Mouse (Mus musculus) midbrain, postnatal 0 days (tissue): Measurements from ENCODE around the gene Tex44. TPM values are rescaled to one million over a fixed set of nuclear protein-coding genes. Genes with fewer than 3 reads are reported as not detected.
A peak's percentile ranks its signal among the peaks of the same experiment; 100 is the strongest.

ENCODE experiments used
- ATAC-seq: fragments of 200-750 bp; cut with Nextera tagmentation; 2 replicates; pipeline ENCODE4 v1.8.0; 2017; ENCODE audit warnings: moderate number of reproducible peaks, mild to moderate bottlenecking, moderate TSS enrichment, moderate library complexity; ENCODE audit not compliant: low FRiP score
- DNase-seq: peaks from one replicate; pipeline ENCODE4 v3.0.0-alpha.2; 2015; ENCODE audit warnings: low spot score
- H3K27ac ChIP-seq: fragments of 300-500 bp; sonication (generic); 2 replicates; pipeline ENCODE4 v1.5.1; 2014; ENCODE audit warnings: low read depth, mild to moderate bottlenecking, low read length, mixed read lengths
- H3K27me3 ChIP-seq: fragments of 300-500 bp; sonication (generic); 2 replicates; pipeline ENCODE4 v1.6.1; 2014; ENCODE audit warnings: low read length, control low read depth, mixed read lengths; ENCODE audit not compliant: insufficient read depth
- H3K36me3 ChIP-seq: fragments of 300-500 bp; sonication (generic); 2 replicates; pipeline ENCODE4 v1.6.1; 2014; ENCODE audit warnings: low read length, control low read depth, mixed read lengths; ENCODE audit not compliant: insufficient read depth
- H3K4me1 ChIP-seq: fragments of 300-500 bp; sonication (generic); 2 replicates; pipeline ENCODE4 v1.6.1; 2014; ENCODE audit warnings: mild to moderate bottlenecking, control low read depth, antibody characterized with exemption, low read length, mixed read lengths; ENCODE audit not compliant: insufficient read depth
- H3K4me2 ChIP-seq: fragments of 300-500 bp; sonication (generic); 2 replicates; pipeline ENCODE4 v1.6.1; 2014; ENCODE audit warnings: low read depth, mild to moderate bottlenecking, low read length, mixed read lengths; ENCODE audit not compliant: poor library complexity, severe bottlenecking
- H3K4me3 ChIP-seq: fragments of 300-500 bp; sonication (generic); 2 replicates; pipeline ENCODE4 v1.5.1; 2014; ENCODE audit warnings: low read depth, mild to moderate bottlenecking, low read length, moderate library complexity
- H3K9ac ChIP-seq: fragments of 300-500 bp; sonication (generic); replicated peaks from 2 replicates; pipeline ENCODE4 v1.6.1; 2014; ENCODE audit warnings: mild to moderate bottlenecking, low read length, moderate library complexity, mixed read lengths; ENCODE audit not compliant: poor library complexity, severe bottlenecking
- H3K9me3 ChIP-seq: fragments of 300-500 bp; sonication (generic); 2 replicates; pipeline ENCODE4 v1.6.1; 2016; ENCODE audit warnings: low read length, control low read depth
- CTCF ChIP-seq: IDR thresholded peaks from 2 replicates; pipeline ENCODE4 v1.5.1; 2016; ENCODE audit warnings: antibody characterized with exemption, mild to moderate bottlenecking
- WGBS: fragments of 180-500 bp; shearing (Covaris S2); extraction: QIAGEN DNeasy Blood & Tissue Kit; methylation state at CpG from one replicate; pipeline ENCODE4 v1.1.7; 2014; 5-methylcytosine and 5-hydroxymethylcytosine counted together
- polyA plus RNA-seq: library from polyadenylated mRNA; unstranded; fragments of >200 nt; fragmentation: Nextera tagmentation; extraction: Ambion mirVana; gene quantifications from 2 replicates; pipeline ENCODE4 v1.2.1, GENCODE M21; 2015
- total RNA-seq: library from RNA; depleted of rRNA; stranded (reverse); fragments of >200 nt; gene quantifications from 2 replicates; pipeline ENCODE4 v1.2.3, GENCODE M21; 2014

The Tex44 gene
- total and polyA plus RNA-seq, 2 experiments from 2014 or later = not detected

DNA sequence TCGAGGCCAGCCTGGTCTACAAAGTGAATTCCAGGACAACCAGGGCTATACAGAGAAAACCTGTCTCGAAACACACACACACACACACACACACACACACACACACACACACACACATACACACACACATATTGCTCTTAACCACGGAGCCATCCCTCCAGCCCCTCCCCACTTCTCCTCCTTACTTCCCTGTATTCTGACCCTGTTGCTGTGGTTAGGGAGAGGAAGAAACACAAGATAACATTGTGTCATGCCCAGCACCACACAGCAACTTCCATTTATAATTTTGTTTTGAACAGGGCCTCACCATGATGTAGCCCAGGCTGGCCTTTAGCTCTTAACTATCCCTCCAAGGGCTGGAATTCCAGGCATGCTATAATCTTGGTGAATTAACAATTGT is 26.8 kb upstream of the Tex44 start:
- H3K4me3 ChIP-seq = no peak overlapping the region
- no peaks in the 10 kb centered on the region for H3K27me3 ChIP-seq
- H3K4me1 ChIP-seq = no peaks in the 10 kb centered on the region
- H3K9ac ChIP-seq = no peak overlapping the region
- no peak for ATAC-seq
- H3K36me3 ChIP-seq = no peaks in the 10 kb centered on the region
- no peak overlapping the region for H3K27ac ChIP-seq
- no peak overlapping the region for H3K4me2 ChIP-seq
- H3K9me3 ChIP-seq = no peaks in the 10 kb centered on the region
- DNase-seq = no peak
- TF ChIP-seq CTCF = no peak
- WGBS = 71% methylated on average over 3 of the region's 3 CpGs

DNA sequence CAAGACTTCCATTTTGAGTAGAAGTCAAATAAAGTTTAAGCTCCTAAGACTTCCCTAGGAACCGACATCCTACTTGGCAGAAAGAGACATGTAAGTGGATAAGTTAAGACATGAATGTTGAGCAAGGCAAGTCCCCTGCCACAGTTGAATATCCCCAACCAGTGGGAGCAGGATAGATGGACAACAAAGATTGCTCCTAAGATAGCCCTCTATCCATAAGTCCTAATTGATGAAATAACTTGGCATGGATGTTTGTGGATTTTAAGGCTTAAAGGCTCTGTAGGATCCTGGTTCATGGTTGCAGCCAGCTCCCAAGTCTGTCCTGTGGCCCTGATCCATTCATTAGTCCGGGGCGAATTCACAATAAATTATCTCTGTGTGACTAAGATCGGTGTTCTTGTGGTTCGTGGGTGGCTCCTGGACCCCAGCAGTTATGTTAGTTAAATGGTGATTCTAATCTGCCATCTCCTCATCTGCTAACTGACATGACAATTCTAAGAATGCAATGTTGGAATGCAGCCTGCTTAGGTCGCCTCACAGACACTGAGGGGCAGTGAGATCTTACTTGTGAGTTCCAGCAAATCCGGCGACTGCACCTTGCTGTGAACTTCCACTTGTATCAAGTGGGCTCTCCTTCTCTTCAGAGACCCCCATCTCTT is 25.9 kb upstream of the Tex44 start:
- no peaks in the 10 kb centered on the region for H3K36me3 ChIP-seq
- no peaks in the 10 kb centered on the region for H3K9me3 ChIP-seq
- WGBS = 76% methylated on average over 8 of the region's 8 CpGs
- H3K27me3 ChIP-seq = no peaks in the 10 kb centered on the region
- DNase-seq = no peak
- H3K9ac ChIP-seq = no peak overlapping the region
- no peak for ATAC-seq
- no peak for TF ChIP-seq CTCF
- no peak overlapping the region for H3K27ac ChIP-seq
- no peak overlapping the region for H3K4me2 ChIP-seq
- H3K4me3 ChIP-seq = no peak overlapping the region
- no peaks in the 10 kb centered on the region for H3K4me1 ChIP-seq

GRCm38 (mm10) chr1:86404834-86405233 is 21.3 kb upstream of the Tex44 start:
- DNase-seq = no peak
- Histone ChIP-seq H3K4me2 (no peak overlapping the region), H3K9ac (no peak overlapping the region), H3K27me3 (no peaks in the 10 kb centered on the region), H3K4me3 (no peak overlapping the region), H3K27ac (no peak overlapping the region), H3K36me3 (no peaks in the 10 kb centered on the region), H3K9me3 (no peaks in the 10 kb centered on the region), H3K4me1 (no peaks in the 10 kb centered on the region)
- 60% methylated on average over 5 of the region's 5 CpGs for whole genome bisulfite sequencing
- no peak for ATAC-seq
- TF ChIP-seq CTCF = peak; percentile 59

DNA sequence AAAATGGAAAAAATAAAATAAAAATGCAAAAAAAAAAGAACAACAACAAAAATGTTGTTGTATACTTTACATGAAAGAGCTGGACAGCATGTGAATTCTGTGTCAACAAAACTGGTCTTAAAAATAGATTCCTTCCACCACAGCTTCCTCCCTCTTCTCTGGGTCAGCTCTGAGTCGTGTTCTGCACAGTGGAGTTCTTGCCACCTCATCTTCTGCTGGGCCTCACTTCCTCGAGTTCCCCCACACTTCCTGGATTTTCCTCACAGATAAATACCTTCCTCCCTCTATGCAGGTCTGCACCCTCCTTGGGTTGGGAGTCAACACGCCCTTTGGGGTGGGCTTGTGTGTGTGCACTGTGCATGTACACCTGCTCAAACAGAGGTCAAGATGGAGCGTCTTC is 19.8 kb upstream of the Tex44 start:
- H3K4me2 ChIP-seq = no peak overlapping the region

GRCm38 (mm10) chr1:86406914-86407313 is 19.2 kb upstream of the Tex44 start:
- Histone ChIP-seq H3K27me3 (no peaks in the 10 kb centered on the region), H3K4me1 (no peaks in the 10 kb centered on the region), H3K4me3 (no peak overlapping the region), H3K27ac (no peak overlapping the region), H3K36me3 (no peaks in the 10 kb centered on the region), H3K9me3 (no peaks in the 10 kb centered on the region), H3K4me2 (no peak overlapping the region), H3K9ac (no peak overlapping the region)
- no peak for ATAC-seq
- DNase-seq = no peak
- TF ChIP-seq CTCF = no peak
- 78% methylated on average over 8 of the region's 8 CpGs for WGBS

More for the DNA sequence above, 19.8 kb upstream of the Tex44 start:
- no peaks in the 10 kb centered on the region for H3K36me3 ChIP-seq
- no peak overlapping the region for H3K9ac ChIP-seq
- no peaks in the 10 kb centered on the region for H3K4me1 ChIP-seq
- DNase-seq (no peak), ATAC-seq (no peak)
- no peak overlapping the region for H3K4me3 ChIP-seq
- WGBS = 93% methylated on average over 4 of the region's 4 CpGs
- H3K9me3 ChIP-seq = no peaks in the 10 kb centered on the region
- H3K27ac ChIP-seq = no peak overlapping the region
- no peaks in the 10 kb centered on the region for H3K27me3 ChIP-seq
- no peak for TF ChIP-seq CTCF

DNA sequence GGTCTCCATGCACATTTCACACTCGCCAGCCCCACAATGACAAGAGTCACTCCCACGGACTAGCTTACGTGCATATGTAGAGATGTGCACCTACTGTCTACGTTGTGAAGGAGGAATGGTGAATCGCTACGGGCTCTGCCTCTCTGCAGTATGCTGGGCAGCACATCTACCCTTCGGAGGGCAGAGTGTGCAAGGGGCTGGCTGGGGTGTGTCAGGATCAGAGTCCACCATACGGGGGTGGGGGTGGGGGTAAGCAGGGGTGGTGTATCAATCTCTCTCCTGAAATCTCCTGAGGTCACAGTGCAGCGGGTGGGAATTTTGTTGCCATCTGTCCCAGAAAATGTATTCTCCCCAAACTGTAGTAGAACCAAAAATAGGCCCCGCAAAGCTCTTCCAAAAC is 17.6 kb upstream of the Tex44 start:
- DNase-seq (no peak), ATAC-seq (no peak)
- Histone ChIP-seq H3K4me3 (no peak overlapping the region), H3K4me1 (no peaks in the 10 kb centered on the region), H3K27ac (no peak overlapping the region), H3K9ac (no peak overlapping the region), H3K27me3 (no peaks in the 10 kb centered on the region), H3K4me2 (no peak overlapping the region), H3K9me3 (no peaks in the 10 kb centered on the region), H3K36me3 (no peaks in the 10 kb centered on the region)
- 74% methylated on average over 10 of the region's 10 CpGs for WGBS
- no peak for TF ChIP-seq CTCF
